Mouse (Mus musculus) ES-CJ7 (cell line): Measurements from ENCODE around the gene Slc25a12.
"Not testable (repeated sequence)": the region's sequence is repeated elsewhere in the genome, so short reads cannot be mapped to it uniquely, and the experiment has no call there.

Experiments
- DNase-seq: peaks from one replicate; pipeline ENCODE4 v3.0.0; 2011; ENCODE audit warnings: low read depth, low spot score

Gene Slc25a12

DNA sequence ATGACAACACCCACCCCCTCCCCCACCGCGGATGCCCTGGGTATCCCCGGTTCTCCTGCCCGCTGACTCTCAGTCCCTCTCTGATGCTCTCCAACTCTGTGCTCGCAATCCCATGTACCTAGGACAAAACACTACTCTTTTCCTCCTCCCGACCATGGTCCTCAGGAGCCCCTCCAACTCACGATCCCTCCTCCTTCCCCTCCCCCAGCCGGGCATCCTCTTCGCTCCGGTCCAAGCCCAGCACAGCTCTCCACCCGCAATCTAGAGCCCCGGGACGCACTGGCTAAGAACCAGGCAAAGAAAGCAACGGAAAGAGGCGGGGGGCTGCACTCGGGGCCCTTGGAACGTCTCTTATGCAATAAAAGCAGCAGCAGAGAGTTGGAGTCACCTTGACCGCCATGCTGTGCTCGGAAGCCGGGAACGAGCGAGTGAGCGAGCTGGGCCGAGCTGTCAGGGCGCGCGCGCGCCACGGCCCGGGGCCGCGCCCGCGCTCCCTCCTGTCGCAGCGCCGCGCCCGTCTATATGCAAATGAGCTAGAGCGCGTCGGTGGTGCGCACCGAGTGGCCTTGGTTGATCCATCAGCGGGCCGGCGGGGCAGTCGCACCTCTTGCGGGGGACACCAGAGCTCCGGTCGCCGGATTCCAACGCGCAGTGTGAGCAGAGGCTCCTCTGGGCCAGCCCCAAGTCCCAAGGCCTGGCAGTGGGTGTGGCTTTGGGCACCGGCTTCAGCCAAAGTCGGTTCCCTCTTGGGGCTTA, at the start of gene Slc25a12:
Slc25a12 (minus strand) TSS at position 625 of the 756 bp plus-strand sequence.
- peak; percentile 85 for DNase-seq

DNA sequence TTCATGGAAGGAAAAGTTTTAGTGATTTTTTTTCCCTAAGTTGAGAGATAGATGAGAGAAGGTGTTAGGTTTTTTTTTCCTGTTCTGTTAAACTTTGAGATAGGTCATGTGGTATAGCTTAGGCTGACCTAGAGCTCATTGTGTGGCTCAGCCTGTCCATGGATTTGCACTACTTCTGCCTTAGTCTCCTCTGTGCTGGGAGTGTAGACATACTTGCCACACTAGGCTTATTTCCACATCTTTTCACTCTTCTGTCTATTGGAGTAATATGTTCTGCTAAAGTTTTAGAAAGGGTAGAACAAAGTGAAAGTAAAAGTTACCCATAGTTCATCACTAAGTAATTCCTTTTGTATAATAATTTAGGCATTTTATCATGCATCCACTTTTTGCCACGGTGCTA, 38.1 kb upstream of the Slc25a12 start:
- DNase-seq = no peak

DNA sequence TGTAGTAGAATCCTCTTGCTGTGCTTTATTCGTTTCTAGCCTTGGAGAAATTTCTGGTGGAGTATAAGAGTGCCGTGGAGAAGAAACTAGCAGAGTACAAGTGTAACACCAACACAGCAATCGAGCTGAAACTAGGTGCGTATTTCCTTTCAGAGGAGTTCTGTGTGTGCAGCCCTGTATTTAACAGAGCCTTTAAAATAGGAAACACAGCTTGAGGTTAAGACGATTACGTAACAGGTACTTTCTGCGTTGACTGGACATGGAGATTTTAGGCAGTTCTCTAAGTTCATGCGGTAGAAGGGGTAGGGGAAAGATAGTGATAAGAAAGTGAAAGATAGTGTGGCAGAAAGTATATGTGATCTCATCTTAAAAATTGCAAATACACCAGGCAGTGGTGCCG, 22.3 kb upstream of the Slc25a12 start:
- no peak for DNase-seq

DNA sequence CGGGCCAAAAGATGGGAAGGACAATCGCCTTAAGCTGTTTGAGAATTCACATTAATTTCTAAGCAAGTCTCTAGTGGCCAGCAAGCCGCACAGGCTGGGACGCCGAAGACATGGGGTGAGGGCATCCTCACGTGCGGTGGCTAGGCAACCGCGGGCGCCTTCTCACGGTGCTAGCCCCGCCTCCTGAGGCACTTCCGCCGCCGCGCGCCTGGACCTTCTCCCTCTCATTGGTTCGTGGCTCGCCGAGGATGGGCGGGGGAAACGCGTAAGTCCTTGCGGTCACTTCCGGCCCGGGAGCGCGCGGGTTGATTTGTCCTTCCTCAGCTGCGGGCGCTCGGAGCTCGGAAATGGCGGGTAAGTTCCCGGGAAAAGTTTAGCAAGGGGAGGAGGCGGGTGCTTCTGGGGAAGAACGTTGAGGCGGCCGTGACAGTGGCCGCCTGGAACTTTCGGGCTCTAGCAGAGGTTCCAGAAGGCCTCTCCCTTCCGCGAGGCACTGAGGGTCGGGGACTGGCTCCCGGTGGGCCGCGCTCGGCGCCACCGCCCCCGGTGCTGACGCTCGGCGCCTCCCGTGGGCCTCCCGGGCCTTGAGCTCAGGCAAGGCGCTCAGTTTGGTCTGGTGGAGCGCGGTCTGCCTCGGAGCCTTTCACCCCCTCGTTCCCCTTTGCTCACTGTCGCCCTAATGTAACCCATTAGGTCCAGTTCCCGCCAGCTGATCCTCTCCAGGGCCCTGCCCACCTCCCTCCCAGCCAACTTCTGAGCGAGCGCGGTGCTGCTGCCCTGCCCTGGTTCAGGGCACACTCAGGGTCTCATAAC, 21.6 kb upstream of the Slc25a12 start, which contains the start of gene Hat1:
Hat1 (plus strand) TSS at position 8 of the 813 bp plus-strand sequence.
- peak; percentile 96 for DNase-seq

DNA sequence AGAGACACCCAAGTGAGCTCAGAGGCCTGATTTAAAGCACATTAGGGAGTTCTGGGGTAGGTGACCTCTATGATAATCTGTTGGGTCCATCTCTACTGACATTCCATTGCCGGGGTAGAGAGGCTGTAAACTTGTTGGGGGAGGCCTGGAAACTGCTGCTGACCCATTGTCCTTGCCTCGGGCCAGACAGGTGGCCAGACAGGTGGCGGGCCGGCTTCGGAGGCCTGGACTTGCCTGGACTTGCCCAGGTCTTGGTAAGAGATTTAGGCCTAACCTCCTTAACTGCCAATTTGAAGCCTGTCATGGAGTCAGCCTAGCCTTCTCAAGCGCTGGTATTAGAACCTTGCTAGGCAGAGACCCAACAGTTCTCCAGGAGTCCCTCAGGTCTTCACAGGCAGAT, 20.2 kb upstream of the Slc25a12 start:
- peak; percentile 57 for DNase-seq

DNA sequence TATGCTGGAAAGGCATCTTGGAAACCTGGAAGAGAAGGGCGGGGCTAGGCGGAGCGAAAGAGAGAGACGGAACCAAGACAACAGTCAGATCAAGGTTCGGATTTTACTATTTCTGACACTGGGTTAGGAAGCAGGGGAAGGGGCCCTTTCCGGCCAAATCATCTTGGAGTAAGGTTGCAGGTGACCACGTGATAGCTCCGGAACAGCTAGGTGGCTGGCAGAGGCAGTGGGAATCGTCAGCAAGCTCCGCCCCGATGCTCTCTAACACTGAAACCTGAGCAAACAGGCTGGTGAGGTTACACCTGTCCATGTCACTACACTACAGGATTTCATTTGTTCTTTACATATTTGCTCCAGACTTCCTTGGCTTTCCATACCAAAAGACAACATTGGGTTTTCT, 16.3 kb upstream of the Slc25a12 start:
- DNase-seq = peak; percentile 87

DNA sequence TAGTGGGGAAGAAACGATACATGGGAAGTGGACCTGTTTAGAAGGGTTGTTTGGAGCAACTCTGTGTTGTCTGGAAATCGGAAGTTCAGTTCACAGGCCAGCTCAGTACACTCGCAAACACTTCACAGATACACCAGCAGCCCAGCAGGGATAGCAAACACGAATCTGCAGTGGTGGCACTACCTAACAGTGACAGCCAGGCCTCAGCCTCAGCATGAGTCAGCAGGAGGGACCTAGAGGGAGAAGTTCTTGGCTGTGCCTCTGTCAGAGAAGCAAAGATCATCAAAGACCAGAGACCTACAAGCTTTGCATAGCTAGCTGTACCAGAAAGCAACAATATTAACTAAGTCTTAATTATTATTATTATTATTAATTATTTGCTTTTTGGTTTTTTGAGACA, 14.4 kb upstream of the Slc25a12 start:
- DNase-seq = no peak

DNA sequence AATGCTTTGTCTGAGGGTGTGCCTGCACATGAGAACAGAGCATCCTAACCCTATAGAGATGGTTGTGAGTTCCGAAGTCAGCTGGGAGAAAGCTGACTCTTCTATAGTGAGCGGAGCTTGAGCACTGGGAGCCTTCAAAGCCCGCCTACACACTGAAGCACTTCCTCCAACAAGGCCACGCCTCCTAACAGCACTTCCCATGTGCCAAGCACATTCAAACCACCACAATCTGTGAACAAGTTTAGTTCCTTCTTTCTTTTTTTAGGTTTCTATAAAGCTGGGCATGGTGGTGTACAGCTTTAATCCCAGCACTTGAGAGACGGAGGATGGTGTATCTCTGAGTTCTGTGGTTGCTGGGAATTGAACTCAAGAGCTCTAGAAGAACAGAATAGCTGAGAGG, 9.9 kb upstream of the Slc25a12 start:
- DNase-seq = no peak

DNA sequence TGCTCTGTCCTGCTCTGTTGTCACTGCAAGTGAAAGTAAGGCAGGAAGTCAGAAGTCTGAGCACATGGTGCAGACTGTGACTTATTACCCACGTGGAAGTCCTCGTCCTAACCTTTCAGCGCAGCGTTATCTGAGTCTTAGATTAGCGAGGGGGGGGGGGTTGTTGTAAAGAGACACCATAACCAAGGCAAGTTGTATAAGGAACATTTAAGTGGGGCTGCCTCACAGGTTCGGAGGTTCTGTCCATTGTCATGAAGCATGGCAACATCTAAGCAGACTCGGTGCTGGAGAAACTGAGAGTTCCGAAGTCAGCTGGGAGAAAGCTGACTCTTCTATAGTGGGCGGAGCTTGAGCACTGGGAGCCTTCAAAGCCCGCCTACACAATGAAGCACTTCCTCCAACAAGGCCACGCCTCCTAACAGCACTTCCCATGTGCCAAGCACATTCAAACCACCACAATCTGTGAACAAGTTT, 8.9 kb upstream of the Slc25a12 start:
- DNase-seq = peak; percentile 81

DNA sequence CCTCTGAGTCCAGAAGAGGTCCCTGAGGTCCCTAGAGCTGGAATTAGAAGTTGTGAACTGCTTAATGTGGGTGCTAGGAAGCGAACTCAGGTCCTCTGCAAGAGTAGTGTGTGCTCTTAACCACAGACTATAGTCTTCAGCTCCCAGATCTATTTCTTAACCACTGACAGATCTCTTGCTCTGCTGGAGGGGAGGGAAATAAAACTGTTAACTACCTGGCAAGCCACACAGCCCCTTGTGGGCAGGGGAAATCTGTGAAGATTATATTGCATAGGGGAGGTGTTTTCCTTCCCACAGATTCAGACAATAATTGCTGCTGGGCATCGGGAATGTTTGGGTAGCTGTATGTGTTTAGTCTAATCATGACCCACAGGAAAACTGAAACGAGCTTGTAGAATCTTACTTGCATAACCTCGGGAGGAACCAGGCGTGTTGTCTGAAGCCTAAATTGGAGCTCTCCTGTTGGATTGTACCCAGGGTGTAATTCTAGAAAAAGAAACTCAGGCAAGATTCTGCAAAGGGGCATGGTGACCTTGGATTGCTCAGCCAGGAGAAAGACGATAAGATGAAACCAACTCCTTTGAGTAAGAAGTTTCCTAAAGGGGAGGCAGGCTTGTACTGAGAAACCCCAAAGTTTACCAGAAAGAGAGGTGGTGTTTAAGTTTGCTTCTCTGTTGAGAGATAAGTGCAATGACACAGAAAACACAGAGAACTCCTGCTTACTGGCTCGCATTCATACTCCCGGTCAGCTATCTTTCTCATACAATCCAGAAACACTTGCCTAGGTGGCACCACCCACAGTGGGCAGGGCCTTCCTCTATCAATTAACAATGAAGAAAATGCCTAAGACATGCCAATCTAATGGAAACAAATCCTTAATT, 7.0 kb upstream of the Slc25a12 start:
- no peak for DNase-seq

DNA sequence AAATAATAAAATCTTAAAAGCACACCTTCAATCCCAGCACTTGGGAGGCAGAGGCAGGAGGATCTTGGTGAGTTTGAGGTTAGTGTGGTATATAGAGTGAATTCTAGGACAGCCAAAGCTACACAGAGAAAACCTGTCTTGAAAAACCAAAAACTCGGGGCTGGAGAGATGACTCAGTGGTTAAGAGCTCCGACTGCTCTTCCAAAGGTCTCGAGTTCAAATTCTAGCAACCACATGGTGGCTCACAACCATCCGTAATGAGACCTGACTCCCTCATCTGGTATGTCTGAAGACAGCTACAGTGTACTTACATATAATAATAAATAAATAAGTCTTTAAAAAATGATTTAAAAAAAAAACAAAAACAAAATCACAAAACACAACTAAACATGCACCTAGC, 4.7 kb upstream of the Slc25a12 start:
- DNase-seq = not testable (repeated sequence)

DNA sequence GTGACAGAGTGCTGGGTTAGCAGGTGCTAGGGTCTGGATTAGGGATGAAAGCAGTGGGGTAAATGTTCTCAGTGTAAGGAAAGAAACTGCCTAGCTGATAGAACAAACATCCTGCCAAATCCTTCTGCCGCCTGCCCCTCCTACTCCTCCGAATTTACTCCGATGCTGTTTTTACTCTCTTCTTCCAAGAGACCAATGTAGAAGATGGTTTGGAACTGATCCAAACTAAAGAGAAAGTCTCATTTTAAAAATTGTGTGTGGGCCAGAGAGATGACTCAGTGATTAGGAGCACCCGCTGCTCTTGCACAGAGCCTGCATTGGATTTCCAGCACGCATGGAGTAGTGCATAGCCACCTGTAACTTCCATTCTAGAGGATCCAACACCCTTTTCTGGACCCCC, 4.2 kb upstream of the Slc25a12 start:
- no peak for DNase-seq

DNA sequence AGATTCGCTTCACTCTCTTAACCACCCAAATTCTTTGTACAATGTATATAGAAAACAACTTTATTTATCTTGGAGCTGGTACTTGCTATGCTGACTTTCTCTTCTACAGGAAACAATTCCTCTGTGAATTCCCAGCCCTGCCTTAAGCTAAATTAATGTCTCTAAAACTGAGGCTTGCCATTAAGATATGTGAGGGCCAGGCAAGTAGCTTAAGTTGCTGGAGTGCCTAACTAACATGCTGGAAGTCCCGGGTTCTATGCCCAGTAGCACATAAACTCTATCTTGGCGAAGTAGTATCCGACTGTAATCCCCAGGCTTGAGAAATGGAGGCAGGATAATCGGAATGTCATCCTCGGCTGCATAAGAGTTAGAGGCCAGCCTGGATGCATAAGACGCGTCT, 537 bp upstream of the Slc25a12 start:
- DNase-seq = no peak

DNA sequence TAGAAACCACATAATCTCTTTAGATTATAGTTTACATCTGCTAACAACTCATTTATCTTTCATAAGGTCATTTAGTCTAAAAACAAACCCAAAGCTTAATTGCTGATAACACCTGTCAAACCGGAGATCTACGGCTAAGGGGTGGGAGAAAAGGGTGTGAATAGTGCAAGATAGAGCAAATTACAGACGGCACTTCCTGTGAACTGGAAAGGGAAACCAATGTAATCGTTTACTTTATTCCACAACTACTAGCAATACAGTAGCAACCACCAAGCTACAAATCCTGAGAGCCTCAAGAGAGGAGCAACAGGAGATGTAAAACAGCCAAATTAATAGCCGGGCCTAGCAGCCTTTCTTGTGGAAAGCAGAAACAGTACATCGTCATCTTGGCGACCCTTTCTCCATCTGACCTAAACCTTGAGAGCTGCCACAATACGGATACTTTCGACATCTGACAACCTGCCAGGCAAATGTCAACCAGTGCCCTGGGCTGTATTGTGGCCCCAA, 878 bp downstream of the Slc25a12 start:
- DNase-seq = no peak

DNA sequence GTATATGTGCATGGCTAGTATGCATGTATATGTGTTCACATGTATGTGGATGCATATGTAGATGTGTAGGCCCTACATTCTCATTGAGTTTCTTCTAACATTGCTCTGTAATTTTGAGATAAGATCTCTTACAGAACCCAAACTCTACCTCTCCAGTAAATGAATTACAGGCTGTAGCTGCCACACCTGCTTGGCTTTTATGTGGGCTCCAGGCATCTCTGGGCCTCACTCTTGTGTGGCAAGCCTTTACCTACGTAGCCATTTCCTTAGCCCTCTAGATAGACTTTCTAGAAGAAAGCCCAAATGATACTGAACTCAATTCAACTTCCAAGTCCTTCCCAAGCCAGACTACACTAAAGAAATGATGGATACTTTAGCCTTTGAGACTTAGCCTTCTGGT, 7.4 kb downstream of the Slc25a12 start:
- no peak for DNase-seq

DNA sequence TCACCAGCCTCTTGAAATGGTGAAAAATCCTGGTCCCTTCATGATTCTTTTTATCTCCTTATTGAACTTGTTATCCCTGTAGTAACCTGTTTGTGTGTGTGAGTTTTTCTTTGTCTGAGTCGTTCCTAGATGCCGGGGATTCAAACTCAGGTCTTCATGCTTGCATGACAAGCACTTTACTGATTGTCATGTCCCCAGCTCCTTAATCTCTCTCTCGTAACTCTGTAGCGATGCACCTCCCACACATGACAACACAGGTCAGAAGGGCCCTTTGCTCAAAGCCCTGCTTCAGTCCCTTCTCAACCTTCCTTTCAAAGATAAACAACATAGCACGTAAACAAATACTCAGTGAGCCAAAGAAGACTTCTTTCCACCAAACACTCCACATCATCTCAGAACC, 9.2 kb downstream of the Slc25a12 start:
- DNase-seq = peak; percentile 61

DNA sequence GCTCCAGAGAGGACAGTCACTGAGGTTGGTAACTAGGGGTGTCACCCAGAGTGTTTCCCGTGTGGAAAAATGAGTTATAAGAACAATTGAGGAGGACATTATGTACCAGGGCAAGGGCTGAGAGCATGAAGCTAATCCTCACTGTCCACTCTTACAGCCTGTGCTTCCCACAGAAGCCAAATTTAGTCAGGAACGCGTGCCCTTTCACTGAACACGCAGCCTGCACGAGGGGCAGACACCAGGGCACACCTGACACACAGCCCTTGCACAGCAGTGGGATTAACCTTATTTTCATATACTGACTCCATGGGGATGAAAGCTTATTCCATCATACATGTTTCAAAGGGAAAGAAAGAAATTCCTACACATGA, 13.5 kb downstream of the Slc25a12 start:
- no peak for DNase-seq

DNA sequence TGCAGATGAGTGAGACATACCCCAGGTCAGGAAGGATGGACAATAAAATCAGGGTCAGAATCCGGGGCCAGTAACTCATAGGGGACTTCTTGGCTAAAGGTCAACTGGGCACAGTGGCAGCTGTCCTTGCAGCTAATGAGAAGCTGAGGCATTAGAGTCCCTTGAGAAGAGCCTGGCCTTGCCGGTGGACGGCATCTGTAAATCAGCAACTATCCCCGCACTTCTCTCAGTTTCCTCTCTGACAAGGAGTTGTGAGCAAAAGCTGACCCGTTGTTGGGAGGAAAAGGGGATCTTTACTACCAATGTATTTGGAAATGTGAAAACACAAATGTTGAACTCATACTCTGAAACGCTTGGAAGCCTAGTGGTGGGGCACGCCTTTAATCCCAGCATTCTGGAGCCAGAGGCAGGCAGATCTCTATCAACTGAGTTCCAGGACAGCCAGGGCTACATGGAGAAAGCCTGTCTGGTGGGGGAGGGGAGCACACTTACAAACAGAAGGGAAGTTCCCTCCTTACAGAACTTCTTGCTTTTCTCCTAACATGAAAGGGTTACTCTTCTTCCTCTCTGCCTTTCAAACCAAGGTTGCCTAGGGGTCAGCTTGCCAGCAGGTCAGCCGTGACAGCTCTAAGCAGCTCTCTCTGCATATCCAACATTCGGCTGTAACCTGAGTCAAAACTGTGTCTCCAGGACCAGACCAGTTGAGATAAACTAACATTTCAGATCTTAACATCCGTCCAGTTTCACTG, 14.1 kb downstream of the Slc25a12 start:
- DNase-seq = peak; percentile 89

DNA sequence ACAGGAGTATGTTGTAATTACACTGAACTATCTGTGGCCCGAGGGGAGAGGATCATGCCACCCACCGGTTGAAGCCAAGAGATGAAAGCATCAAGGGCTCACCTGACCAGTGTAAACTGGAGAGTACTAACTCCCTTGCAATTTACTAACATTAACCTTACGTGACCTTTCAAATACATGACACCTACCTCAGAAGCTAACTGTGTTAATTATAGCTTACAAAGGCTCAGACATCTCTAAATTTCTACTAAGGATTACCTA, 15.9 kb downstream of the Slc25a12 start:
- DNase-seq = peak; percentile 67

DNA sequence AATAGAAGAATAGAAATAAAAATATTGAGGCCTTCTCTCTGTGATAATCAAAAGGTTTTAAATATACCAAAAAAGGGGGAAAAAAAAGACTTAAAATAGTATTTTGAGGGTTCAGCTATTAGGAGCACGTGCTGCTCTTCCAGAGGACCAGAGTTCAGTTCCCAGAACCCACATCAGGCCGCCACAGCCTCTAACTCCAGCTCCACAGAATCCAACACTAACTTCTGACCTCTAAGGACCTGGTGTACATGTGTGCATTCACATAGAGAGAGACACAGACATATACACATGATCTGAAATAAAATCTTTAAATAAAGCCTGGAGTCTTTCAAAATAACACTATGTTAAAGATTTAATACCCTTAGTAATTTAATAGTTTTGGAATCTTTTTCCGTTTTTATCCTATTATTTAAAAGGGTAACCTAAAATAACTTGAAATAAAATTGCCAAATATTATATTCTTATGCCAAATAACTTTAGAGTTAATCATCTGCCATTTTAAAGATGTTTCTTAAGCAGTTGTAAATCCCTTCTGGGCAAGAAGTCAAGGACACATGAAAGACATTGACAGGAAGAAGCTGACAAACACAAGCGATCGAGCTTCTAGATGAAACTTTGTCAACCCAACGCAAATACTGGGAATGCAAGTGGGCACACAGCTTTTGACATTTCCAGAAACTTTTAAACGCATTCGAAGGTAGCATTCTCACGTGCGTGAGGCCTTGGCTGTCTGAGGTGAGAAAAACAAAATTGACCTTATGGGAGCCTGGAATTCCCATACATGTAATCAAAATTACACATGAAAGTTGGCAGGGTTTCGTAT, 16.4 kb downstream of the Slc25a12 start:
- peak; percentile 58 for DNase-seq
